Mouse (Mus musculus): ENCODE data around the gene Rtn3.
"Not testable (repeated sequence)": the region's sequence is repeated elsewhere in the genome, so short reads cannot be mapped to it uniquely, and the experiment has no call there.

The Rtn3 gene

GRCm38 (mm10) chr19:7421602-7422591 is 61.2 kb downstream of the Rtn3 start:
- peak; percentile 72 to 83 for DNase-seq

DNA sequence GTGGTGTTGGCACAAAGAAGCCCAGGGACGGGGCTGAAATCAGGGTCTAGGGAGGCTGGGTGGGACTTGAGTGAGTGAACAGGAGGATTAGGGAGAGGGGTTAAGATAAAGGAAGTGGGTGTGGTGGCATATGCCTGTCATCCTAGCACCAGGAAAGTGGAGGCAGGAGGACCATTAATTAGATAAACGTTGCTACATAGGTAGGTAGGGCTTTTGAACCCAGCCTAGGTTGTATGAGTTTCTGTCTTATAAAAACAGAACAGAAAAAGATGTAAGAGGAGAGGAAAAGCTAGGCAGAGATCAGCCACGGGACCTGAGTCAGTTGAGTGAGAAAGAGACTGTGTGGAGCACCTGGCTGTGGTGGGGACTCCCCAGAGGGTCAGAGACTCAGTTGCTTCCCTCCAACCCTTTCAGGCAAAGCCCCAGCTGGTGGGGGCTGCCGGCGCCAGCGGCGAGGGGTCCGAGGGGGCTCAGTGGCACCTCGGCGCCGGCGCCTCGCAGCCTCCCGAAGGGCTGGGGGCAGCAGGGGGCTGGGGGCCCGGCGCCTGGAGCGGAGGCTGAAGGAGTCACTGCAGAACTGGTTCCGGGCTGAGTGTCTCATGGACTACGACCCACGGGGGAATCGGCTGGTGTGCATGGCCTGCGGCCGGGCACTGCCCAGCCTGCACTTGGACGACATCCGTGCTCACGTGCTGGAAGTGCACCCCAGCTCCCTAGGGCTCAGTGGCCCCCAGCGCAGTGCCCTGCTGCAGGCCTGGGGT is 62.1 kb downstream of the Rtn3 start:
- DNase-seq: peak in 1 of 2 experiments; percentile 30

GRCm38 (mm10) chr19:7420108-7420507 is 63.0 kb downstream of the Rtn3 start:
- peak; percentile 18 to 21 for DNase-seq

GRCm38 (mm10) chr19:7419134-7419533 is 63.9 kb downstream of the Rtn3 start:
- peak in 1 of 2 experiments; percentile 17 for DNase-seq

GRCm38 (mm10) chr19:7417911-7418849 is 64.9 kb downstream of the Rtn3 start:
- DNase-seq: peak; percentile 90 to 95

- peak; percentile 80 for DNase-seq
These were observed 66.0 kb downstream of the Rtn3 start, which contains the start of gene 2700081O15Rik for GRCm38 (mm10) chr19:7416834-7417735. 2700081O15Rik (plus strand) TSS chr19:7417625.

- DNase-seq: peak in 1 of 2 experiments; percentile 62
These were observed 66.9 kb downstream of the Rtn3 start for GRCm38 (mm10) chr19:7415916-7416833.

DNA sequence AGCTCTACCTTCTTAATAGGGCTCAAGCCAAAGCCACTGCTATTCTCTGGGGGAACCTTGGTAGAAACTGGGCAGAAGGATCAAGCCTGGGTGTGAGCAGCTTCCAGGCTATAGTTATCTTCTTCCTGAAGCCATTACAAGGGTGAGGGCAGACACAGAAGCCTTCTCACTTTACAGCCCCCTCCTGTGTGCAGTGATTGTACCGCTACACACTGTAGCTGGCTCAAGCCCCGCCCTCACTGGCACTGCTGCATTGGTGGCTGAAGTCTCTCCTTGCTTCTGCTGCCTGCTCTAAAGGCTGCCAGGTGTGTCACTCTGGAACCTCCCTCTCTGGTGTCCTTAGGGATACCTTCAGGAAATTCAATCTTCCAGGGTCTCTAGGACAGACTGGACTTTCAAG is 70.7 kb downstream of the Rtn3 start:
- DNase-seq: no peak

DNA sequence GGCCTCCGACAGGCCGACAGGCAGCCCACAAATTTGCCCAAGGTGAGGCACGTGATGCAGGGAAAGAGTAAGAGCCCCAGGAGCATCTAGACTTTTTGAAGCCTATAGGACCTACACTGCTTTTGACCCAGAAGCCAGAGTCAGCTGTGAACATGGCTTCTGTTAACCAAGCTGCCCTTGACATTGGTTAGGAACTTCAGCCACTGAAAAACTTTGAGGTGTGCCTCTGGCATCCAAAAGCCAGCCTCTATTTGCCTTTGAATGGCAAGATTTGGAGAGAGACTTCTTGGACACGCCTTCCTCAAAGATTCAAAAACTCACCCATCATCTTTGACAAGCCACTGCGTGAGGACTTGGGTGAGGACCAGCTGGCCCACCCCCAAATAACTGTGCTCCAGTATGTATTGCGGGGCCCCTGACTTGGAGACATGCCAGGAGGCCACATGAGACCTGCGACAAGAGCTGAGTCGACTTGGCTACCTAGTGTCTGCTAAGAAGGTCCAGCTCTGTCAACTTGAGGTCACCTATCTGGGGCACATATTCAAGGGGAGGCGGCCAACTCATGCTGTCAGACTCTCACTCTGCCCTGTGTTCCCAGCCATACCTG is 78.4 kb downstream of the Rtn3 start:
- DNase-seq: peak; percentile 21 to 44

GRCm38 (mm10) chr19:7400635-7401034 is 82.4 kb downstream of the Rtn3 start:
- DNase-seq: no peak

- not testable (repeated sequence) for DNase-seq
These were observed 84.2 kb downstream of the Rtn3 start for GRCm38 (mm10) chr19:7398898-7399297.

DNA sequence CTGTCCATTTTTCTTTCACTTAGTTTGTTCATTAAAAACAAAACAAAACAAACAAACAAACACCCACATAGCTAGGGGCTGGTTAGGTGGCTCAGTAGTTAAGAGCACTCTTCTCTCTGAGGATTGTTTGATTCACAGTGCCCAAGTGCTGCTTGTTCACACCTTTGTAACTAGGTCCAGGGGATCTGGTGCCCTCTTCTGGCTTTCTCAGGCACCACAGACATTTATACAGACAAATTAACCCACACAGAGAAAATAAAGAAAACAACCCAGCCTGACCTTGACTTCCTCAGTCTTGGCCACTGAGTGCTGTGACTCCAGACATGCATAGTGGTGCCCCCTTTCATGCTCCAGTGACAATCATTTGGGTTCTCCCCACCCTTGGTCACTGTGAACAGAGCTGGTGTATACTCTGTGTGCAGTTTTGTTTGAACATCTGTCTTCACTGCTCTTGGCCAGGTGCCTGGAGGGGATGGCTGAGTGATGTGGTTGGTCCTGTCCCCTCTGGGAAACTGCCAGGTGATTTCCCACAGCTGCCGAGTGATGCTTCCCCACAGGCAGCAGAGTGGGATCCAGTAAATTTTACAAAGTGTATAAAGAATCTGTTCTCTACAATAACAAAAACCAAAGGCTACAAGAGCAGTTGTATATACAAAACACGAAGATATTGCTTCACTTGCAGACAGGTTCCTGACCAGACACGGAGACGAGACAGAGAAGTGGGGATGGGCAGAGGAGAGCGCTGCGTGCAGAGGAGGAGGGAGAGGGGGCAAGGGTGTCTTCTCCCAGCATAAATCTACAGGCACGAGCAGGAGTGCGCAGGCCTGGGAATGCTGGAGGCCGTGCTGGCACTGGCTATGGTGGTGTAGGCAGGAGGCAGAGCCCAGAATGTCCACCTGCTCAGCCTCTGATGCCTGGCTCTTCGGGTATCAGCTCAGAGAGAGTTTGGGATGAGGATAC is 85.9 kb downstream of the Rtn3 start:
- DNase-seq: peak; percentile 22 to 46

DNA sequence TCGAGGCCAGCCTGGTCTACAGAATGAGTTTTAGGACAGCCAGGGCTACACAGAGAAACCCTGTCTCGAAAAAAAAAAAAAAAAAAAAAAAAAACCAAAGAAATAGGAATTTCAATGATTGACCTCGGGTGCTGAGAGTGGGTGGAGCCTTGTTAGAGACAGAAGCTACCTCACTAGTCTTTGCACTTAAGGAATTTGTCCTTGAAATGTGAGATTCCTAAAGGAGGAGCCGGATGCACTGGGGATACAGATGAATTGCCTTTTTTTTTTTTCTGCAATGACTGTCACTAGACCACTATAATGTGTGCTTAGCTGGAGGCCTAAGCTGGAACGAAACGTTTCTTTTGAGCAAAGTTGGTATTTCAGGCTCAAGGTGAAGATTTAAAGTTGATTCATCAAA is 94.6 kb downstream of the Rtn3 start:
- no peak for DNase-seq

- DNase-seq: no peak
These were observed 97.0 kb downstream of the Rtn3 start for GRCm38 (mm10) chr19:7386042-7386441.

DNA sequence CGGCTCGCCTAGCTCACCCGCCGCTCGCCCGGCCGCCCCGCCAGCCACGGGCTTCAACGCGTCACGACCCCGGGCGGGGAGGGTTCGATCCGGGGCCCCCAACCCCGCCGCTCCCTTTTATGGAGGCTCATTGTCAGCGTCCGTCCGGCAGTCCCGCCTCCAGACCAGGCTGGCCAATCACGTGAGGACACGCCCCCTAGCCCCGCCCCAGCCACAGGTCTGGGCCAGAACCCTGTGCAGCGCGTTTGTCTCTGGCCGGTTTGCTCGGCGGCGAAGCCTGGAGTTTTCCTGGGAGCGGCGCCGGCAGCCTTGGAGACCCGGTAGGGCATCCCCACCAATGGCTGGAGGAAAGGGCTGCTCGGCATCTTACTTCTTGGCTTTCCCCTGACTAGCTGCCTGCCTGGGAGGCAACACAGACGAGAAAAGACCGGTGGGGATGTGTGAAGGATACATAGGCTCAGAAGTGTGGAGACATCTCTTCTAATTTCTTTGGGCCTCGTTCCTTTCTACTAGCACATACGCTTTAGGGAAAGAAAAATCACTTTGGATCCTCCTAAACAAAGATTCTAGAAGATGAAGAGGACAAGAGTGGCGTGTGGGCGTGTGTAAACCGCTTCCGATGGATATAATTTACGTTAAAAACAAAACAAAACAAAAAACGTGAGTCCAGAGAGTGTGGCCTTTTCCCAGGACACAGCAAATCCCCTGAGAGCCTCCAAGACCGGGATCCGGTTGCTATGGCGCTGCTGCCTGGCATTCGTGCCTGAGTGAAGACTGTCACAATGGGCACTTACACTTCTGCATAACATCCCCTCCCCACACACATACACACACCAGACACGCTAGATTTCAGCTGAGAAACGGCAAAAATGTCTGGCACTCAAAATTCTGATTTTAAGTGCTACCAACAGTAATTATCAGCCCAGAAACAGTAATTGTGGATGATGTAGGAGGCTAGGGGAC is 99.9 kb downstream of the Rtn3 start, which contains the start of gene Spindoc:
Gene Spindoc, minus strand, starts transcription at position 92 of the 963 bp plus-strand sequence.
- peak; percentile 99 to 100 for DNase-seq

DNA sequence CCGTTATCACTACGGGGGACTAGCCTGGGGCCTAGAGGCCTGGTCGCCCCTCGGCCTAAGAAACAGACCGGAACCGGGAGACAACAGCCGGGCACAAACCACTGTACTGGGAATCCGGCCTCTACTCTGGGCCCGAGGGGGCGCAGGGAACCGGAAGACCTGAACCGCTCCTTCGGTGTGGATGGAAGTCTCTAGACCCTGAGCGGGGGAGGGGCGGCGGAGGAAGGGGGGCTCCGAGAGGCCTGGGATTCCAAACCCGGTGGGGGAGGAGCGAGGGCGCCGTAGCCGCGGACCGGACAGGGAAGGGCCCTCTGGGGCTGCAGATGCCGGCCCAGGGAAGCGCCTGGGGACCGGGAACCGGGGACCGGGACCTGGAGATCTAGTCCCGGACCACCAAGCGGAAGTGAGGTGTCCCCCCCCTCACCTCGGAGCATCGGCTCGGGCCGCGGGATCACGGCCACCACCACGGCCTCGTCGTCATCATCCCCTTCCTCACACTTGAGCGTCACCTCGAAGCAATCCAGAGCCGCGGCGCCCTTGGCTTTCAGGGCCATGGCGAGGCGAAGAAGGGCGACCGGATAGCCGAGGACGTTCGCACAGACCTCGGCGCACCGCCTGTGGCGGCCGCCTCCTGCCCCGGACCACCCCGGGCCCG is 100.7 kb downstream of the Rtn3 start:
- DNase-seq: peak; percentile 74 to 83

DNA sequence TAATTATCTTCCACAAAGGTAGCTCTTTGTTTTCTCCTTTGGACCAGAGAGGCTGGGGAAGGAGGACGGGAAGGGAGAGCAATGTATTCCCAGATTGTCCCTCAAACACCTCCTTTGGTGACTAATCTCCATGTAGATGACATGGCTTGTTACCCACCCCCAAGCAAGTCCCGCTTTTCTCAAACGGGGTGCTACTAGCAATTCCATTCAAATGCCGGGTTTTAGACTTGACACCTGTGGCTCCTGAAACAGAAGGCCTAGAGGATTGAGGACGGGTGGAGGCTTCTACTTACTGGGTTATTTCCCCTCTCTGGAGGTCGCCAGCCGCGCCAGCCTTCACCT is 101.2 kb downstream of the Rtn3 start:
- no peak for DNase-seq

Measured in cerebellum, postnatal 14 days (tissue).